Mouse (Mus musculus): ENCODE data around the gene Tbx22. TPM values are rescaled to one million over a fixed set of nuclear protein-coding genes. Genes with fewer than 3 reads are reported as not detected.

Gene Tbx22
- total RNA-seq (2021), result not detected
- long read RNA-seq, experiment 1, result 0 reads
- long read RNA-seq, experiment 2, result 0 reads

GRCm38 (mm10) chrX:107667664-107668063, at the start of gene Tbx22:
TSS of gene Tbx22 (plus strand) at chrX:107667964.
- DNase-seq, result no peak

GRCm38 (mm10) chrX:107668677-107669076, 913 bp downstream of the Tbx22 start:
- no peak for DNase-seq

- DNase-seq, result no peak
These were observed 11.4 kb downstream of the Tbx22 start for GRCm38 (mm10) chrX:107679203-107679602.

- DNase-seq, result no peak
These were observed 40.8 kb downstream of the Tbx22 start for GRCm38 (mm10) chrX:107708584-107708983.

- no peak for DNase-seq
These were observed 55.8 kb downstream of the Tbx22 start for GRCm38 (mm10) chrX:107723541-107723940.

Other genes with a start within 250 kb of the Tbx22 start
- gene Tent5d, start 124.6 kb downstream of the Tbx22 start, total RNA-seq (2021), result not detected
- 1 to 10 TPM; 2.7 to 3.2 TPM for gene 2610002M06Rik, start 148.4 kb downstream of the Tbx22 start, total RNA-seq (2021)

All from gastrocnemius, postnatal 25 days (tissue).